Mouse (Mus musculus): ENCODE results near the gene Rae1. TPM values are rescaled to one million over a fixed set of nuclear protein-coding genes. Genes with fewer than 3 reads are reported as not detected.

Gene Rae1
- polyA plus RNA-seq, 1 experiment from 2014 or later: 132 TPM

DNA sequence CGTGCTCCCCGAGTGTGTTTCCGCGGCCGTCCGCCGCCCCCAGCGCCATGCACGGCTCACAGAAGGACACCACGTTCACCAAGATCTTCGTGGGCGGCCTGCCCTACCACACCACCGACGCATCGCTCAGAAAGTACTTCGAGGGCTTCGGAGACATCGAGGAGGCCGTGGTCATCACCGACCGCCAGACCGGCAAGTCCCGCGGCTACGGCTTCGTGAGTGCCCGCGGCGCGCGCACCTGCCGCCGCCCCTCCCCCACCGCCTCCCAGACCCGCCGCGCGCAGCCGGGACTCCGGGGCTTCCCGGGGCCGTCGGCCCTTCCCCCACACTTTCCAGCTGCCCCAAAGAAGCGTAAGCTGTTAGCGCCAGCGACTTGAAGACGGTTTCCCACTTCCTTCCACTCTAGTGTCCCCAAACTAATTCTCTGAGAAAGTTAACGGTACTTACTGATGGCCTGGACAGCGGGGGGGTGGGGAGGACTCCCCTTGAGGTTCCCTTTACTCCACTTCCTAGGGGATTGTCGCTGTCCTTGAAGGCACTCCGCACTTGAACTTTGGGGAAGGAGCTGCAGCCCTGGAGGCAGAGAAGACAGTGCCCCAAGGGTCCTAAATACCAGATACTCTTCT, 22.3 kb downstream of the Rae1 start:
- Histone ChIP-seq H3K9me3 (no peaks in the 10 kb centered on the region), H3K4me2 (peak overlapping the region; percentile 65), H3K36me3 (replicated peaks) (peaks cover 32% of the 10 kb centered on the region), H3K9ac (peak overlapping the region; percentile 77), H3K4me3 (replicated peaks) (peak overlapping the region; percentile 77), H3K4me1 (peaks cover 67% of the 10 kb centered on the region), H3K27ac (peak overlapping the region; percentile 67), H3K27me3 (peaks cover 35% of the 10 kb centered on the region)
- ATAC-seq (ENCODE audit: low FRiP score): peak; percentile 63
- 1% methylated on average over 49 of the region's 51 CpGs for WGBS

DNA sequence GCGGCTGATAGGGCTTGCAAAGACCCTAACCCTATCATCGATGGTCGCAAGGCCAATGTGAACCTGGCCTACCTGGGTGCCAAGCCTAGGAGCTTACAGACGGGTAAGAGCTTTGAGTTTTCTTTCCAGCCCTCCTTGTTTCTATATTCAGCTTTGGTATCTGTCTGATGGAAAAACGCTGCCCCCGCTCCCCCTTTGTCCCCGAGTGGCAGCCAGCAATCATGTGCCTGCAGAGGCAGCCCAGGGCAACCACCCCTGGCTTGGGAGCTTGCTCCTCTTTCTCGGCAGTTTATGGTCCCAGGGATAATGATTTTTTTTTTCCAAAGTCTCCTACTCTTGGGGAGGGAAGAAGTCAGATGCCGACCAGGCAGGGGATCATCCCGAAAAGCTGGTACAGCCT, 22.9 kb downstream of the Rae1 start:
- H3K27ac ChIP-seq: no peak overlapping the region
- ATAC-seq (ENCODE audit: low FRiP score): no peak
- no peaks in the 10 kb centered on the region for H3K9me3 ChIP-seq
- peaks cover 38% of the 10 kb centered on the region for H3K36me3 ChIP-seq (replicated peaks)
- WGBS: 22% methylated on average over 10 of the region's 10 CpGs
- peaks cover 69% of the 10 kb centered on the region for H3K4me1 ChIP-seq
- H3K4me2 ChIP-seq: peak overlapping the region; percentile 65
- peak overlapping the region; percentile 77 for H3K9ac ChIP-seq
- peaks cover 30% of the 10 kb centered on the region for H3K27me3 ChIP-seq
- H3K4me3 ChIP-seq (replicated peaks): peak overlapping the region; percentile 77

DNA sequence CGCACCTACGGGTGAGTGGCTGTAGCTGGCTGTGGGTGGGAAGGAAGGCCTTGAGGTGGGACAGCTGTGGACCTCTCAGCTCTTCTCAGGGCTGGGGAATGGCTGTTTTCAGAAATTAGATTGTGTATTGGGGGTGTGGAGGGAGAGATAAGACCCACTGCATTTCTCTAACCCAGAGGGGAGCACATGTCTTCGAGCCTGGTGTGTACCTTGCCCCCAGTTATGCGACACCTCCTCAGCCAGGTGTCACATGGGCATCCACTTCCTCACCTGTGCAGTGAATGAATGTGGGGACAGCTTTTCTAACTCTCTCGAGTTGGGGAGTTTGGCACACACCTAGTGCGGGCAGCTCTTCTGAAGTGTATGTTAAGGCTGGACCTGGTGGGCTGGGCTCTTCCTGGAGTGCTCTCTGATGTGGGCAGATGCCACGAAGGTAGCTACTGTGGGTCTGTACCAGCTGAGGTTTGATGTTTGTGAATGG, 23.5 kb downstream of the Rae1 start:
- no peak for ATAC-seq (ENCODE audit: low FRiP score)
- Histone ChIP-seq H3K27ac (no peak overlapping the region), H3K27me3 (peaks cover 24% of the 10 kb centered on the region), H3K4me1 (peaks cover 72% of the 10 kb centered on the region), H3K4me2 (peak overlapping the region; percentile 65), H3K36me3 (replicated peaks) (peaks cover 43% of the 10 kb centered on the region), H3K9me3 (no peaks in the 10 kb centered on the region), H3K9ac (peak overlapping the region; percentile 77), H3K4me3 (replicated peaks) (peak overlapping the region; percentile 77)
- 86% methylated on average over 7 of the region's 7 CpGs for WGBS

GRCm38 (mm10) chr2:173023966-173024365, 24.0 kb downstream of the Rae1 start:
- ATAC-seq (ENCODE audit: low FRiP score): no peak
- Histone ChIP-seq H3K27me3 (peaks cover 19% of the 10 kb centered on the region), H3K4me3 (replicated peaks) (peak overlapping the region; percentile 77), H3K27ac (no peak overlapping the region), H3K9ac (peak overlapping the region; percentile 77; the same call in 1 of the 2 replicates), H3K4me2 (peak overlapping the region; percentile 65), H3K36me3 (replicated peaks) (peaks cover 49% of the 10 kb centered on the region), H3K9me3 (no peaks in the 10 kb centered on the region), H3K4me1 (peaks cover 69% of the 10 kb centered on the region)
- 87% methylated on average over 4 of the region's 4 CpGs for WGBS

GRCm38 (mm10) chr2:173024392-173024791, 24.5 kb downstream of the Rae1 start:
- WGBS: 81% methylated on average over 8 of the region's 8 CpGs
- Histone ChIP-seq H3K27me3 (peaks cover 15% of the 10 kb centered on the region), H3K4me2 (peak overlapping the region; percentile 65), H3K27ac (no peak overlapping the region), H3K9me3 (no peaks in the 10 kb centered on the region), H3K4me1 (peaks cover 65% of the 10 kb centered on the region), H3K9ac (peak overlapping the region; percentile 77), H3K4me3 (replicated peaks) (peak overlapping the region; percentile 77), H3K36me3 (replicated peaks) (peaks cover 53% of the 10 kb centered on the region)
- no peak for ATAC-seq (ENCODE audit: low FRiP score)

GRCm38 (mm10) chr2:173024938-173025337, 25.0 kb downstream of the Rae1 start:
- peaks cover 12% of the 10 kb centered on the region for H3K27me3 ChIP-seq
- peaks cover 58% of the 10 kb centered on the region for H3K36me3 ChIP-seq (replicated peaks)
- H3K9ac ChIP-seq: no peak overlapping the region; the same call in 1 of the 2 replicates
- no peak overlapping the region for H3K27ac ChIP-seq
- no peaks in the 10 kb centered on the region for H3K9me3 ChIP-seq
- H3K4me2 ChIP-seq: peak overlapping the region; percentile 8; the same call in 1 of the 2 replicates
- H3K4me3 ChIP-seq (replicated peaks): peak overlapping the region; percentile 77; the same call in 1 of the 2 replicates
- peaks cover 60% of the 10 kb centered on the region for H3K4me1 ChIP-seq
- WGBS: 38% methylated on average over 4 of the region's 4 CpGs
- no peak for ATAC-seq (ENCODE audit: low FRiP score)

DNA sequence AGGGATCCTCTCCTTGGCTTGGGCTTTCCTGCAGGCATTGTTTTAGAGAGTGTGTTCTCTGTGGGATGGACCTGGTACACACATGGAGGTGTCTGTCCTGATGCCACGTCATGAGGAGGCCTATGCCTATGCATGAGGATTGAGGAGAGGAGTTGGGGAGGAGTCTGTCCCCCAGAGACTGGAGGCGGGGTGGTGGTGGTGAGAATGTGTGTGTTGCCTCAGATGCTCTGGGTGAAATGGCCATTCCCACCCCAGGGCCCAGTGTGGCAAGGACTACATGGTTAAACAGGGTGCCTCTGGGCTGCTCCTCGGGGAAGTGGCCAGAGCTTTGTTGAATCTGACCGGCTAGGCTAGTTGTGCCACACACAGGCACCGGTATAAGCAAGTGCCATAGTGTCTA, 26.4 kb downstream of the Rae1 start:
- H3K4me3 ChIP-seq (replicated peaks): no peak overlapping the region
- H3K9ac ChIP-seq: no peak overlapping the region; the same call in 1 of the 2 replicates
- no peaks in the 10 kb centered on the region for H3K9me3 ChIP-seq
- 83% methylated on average over 5 of the region's 5 CpGs for WGBS
- peaks cover under 1% of the 10 kb centered on the region for H3K27me3 ChIP-seq
- H3K4me2 ChIP-seq: no peak overlapping the region; the same call in 1 of the 2 replicates
- H3K4me1 ChIP-seq: peaks cover 54% of the 10 kb centered on the region
- H3K36me3 ChIP-seq (replicated peaks): peaks cover 72% of the 10 kb centered on the region
- H3K27ac ChIP-seq: no peak overlapping the region
- ATAC-seq (ENCODE audit: low FRiP score): no peak

GRCm38 (mm10) chr2:173026688-173027131, 26.8 kb downstream of the Rae1 start:
- peak overlapping the region; percentile 27; the same call in 1 of the 2 replicates for H3K27ac ChIP-seq
- no peak overlapping the region; the same call in 1 of the 2 replicates for H3K9ac ChIP-seq
- no peak overlapping the region; the same call in 1 of the 2 replicates for H3K4me2 ChIP-seq
- 94% methylated on average over 3 of the region's 3 CpGs for WGBS
- H3K4me3 ChIP-seq (replicated peaks): no peak overlapping the region
- H3K4me1 ChIP-seq: peaks cover 54% of the 10 kb centered on the region
- H3K9me3 ChIP-seq: no peaks in the 10 kb centered on the region
- no peaks in the 10 kb centered on the region for H3K27me3 ChIP-seq
- H3K36me3 ChIP-seq (replicated peaks): peaks cover 76% of the 10 kb centered on the region
- no peak for ATAC-seq (ENCODE audit: low FRiP score)

- WGBS: 87% methylated on average over 6 of the region's 6 CpGs
- Histone ChIP-seq H3K4me2 (no peak overlapping the region), H3K27me3 (no peaks in the 10 kb centered on the region), H3K9me3 (no peaks in the 10 kb centered on the region), H3K36me3 (replicated peaks) (peaks cover 82% of the 10 kb centered on the region), H3K4me3 (replicated peaks) (no peak overlapping the region), H3K4me1 (peaks cover 54% of the 10 kb centered on the region), H3K27ac (peak overlapping the region; percentile 27; the same call in 1 of the 2 replicates), H3K9ac (no peak overlapping the region)
- ATAC-seq (ENCODE audit: low FRiP score): no peak
Measured at GRCm38 (mm10) chr2:173027169-173027823, 27.4 kb downstream of the Rae1 start.

- H3K4me3 ChIP-seq (replicated peaks): no peak overlapping the region
- H3K27me3 ChIP-seq: no peaks in the 10 kb centered on the region
- H3K9ac ChIP-seq: no peak overlapping the region
- peaks cover 88% of the 10 kb centered on the region for H3K36me3 ChIP-seq (replicated peaks)
- peaks cover 47% of the 10 kb centered on the region for H3K4me1 ChIP-seq
- no peak overlapping the region for H3K27ac ChIP-seq
- WGBS: 83% methylated on average over 4 of the region's 4 CpGs
- no peak overlapping the region for H3K4me2 ChIP-seq
- ATAC-seq (ENCODE audit: low FRiP score): no peak
- no peaks in the 10 kb centered on the region for H3K9me3 ChIP-seq
Measured at GRCm38 (mm10) chr2:173027824-173028495, 28.0 kb downstream of the Rae1 start.

GRCm38 (mm10) chr2:173028508-173029031, 28.7 kb downstream of the Rae1 start:
- Histone ChIP-seq H3K9ac (no peak overlapping the region), H3K36me3 (replicated peaks) (peaks cover 91% of the 10 kb centered on the region), H3K4me2 (no peak overlapping the region), H3K4me3 (replicated peaks) (no peak overlapping the region), H3K27ac (no peak overlapping the region), H3K27me3 (no peaks in the 10 kb centered on the region), H3K4me1 (peaks cover 41% of the 10 kb centered on the region), H3K9me3 (no peaks in the 10 kb centered on the region)
- 95% methylated on average over 3 of the region's 3 CpGs for WGBS
- ATAC-seq (ENCODE audit: low FRiP score): no peak
